Mouse (Mus musculus): ENCODE measurements around the gene Inpp5k.

DNA sequence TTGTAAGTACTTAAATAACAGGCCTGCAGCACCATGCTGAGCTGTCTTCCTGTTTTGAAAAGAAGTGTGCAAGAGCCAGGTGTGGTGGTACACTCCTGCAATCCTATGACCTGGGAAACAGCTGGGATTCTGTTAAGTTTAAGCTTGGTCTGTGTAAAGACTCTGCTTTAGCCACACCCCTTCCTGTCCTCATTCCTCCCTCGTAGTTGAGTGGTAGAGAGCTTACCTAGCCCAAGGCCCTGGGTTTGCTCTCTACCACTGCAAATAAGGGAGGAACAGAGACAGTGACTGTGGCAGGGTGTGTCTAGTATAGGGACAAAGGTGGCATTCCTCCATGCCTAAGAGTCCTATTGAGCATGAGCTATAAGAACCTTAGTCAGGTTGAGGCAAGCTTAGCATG is 25.5 kb upstream of the Inpp5k start:
- TF ChIP-seq CTCF (IDR thresholded peaks at IDR 0.05; ENCODE audit: extremely low read depth, insufficient read depth, low read length): no peak
- TF ChIP-seq POLR2A (IDR thresholded peaks at IDR 0.05; ENCODE audit: extremely low read depth, insufficient read depth, low read length): no peak

Data from cortical plate, adult 2 months (tissue).